Mouse (Mus musculus) spleen, postnatal 14 days (tissue): ENCODE data around the gene Pheta2.
A peak's percentile ranks its signal among the peaks of the same experiment; 100 is the strongest.

ENCODE experiments used
- DNase-seq, 2 experiments: peaks; one replicate each; pipeline ENCODE4 v3.0.0; 2021 to 2022; ENCODE audit warnings: low spot score in 2 of 2

Pheta2 gene

GRCm38 (mm10) chr15:82338593-82339112 lies at the start of gene Pheta2, which contains the start of the genes Naga and Smdt1:
TSS of gene Pheta2 (plus strand) at chr15:82338942.
TSS of gene Naga (minus strand) at chr15:82338925.
TSS of gene Smdt1 (plus strand) at chr15:82338959.
- DNase-seq = peak; percentile 96 to 97

GRCm38 (mm10) chr15:82290252-82290651 lies 48.5 kb upstream of the Pheta2 start:
- DNase-seq = no peak

GRCm38 (mm10) chr15:82292851-82293250 lies 45.9 kb upstream of the Pheta2 start:
- no peak for DNase-seq

- no peak for DNase-seq
Observed at GRCm38 (mm10) chr15:82293271-82293711, 45.5 kb upstream of the Pheta2 start.

GRCm38 (mm10) chr15:82294059-82294458 lies 44.7 kb upstream of the Pheta2 start:
- no peak for DNase-seq

GRCm38 (mm10) chr15:82298764-82299561 lies 39.8 kb upstream of the Pheta2 start, which contains the start of gene Wbp2nl:
TSS of gene Wbp2nl (plus strand) at chr15:82298954.
- DNase-seq = no peak

GRCm38 (mm10) chr15:82307107-82307506 lies 31.6 kb upstream of the Pheta2 start:
- DNase-seq = no peak

- DNase-seq = no peak
Observed at GRCm38 (mm10) chr15:82308416-82308815, 30.3 kb upstream of the Pheta2 start.

GRCm38 (mm10) chr15:82317839-82318238 lies 20.9 kb upstream of the Pheta2 start:
- no peak for DNase-seq

- DNase-seq = no peak
Observed at GRCm38 (mm10) chr15:82319613-82320012, 19.1 kb upstream of the Pheta2 start.

GRCm38 (mm10) chr15:82322195-82322594 lies 16.5 kb upstream of the Pheta2 start:
- DNase-seq = no peak

GRCm38 (mm10) chr15:82325382-82325781 lies 13.4 kb upstream of the Pheta2 start:
- no peak for DNase-seq

- no peak for DNase-seq
Observed at GRCm38 (mm10) chr15:82335194-82335593, 3.5 kb upstream of the Pheta2 start.

- no peak for DNase-seq
Observed at GRCm38 (mm10) chr15:82336629-82337028, 2.1 kb upstream of the Pheta2 start.

GRCm38 (mm10) chr15:82337875-82338274 lies 867 bp upstream of the Pheta2 start:
- DNase-seq = no peak

GRCm38 (mm10) chr15:82339150-82339549 lies 408 bp downstream of the Pheta2 start:
- DNase-seq = no peak

- no peak for DNase-seq
Observed at GRCm38 (mm10) chr15:82339634-82340254, 1.0 kb downstream of the Pheta2 start.

- DNase-seq = no peak
Observed at GRCm38 (mm10) chr15:82340414-82341035, 1.8 kb downstream of the Pheta2 start.

GRCm38 (mm10) chr15:82341036-82341501 lies 2.3 kb downstream of the Pheta2 start:
- peak; percentile 63 to 70 for DNase-seq

GRCm38 (mm10) chr15:82341675-82342542 lies 3.2 kb downstream of the Pheta2 start:
- DNase-seq = peak; percentile 45 to 57

- no peak for DNase-seq
Observed at GRCm38 (mm10) chr15:82342543-82342935, 3.8 kb downstream of the Pheta2 start.
